Mouse (Mus musculus) G1E-ER4 (cell line): ENCODE results near the gene Rgs6. TPM values are rescaled to one million over a fixed set of nuclear protein-coding genes. Genes with fewer than 3 reads are reported as not detected.

Experiments
- GATA1 ChIP-seq: IDR thresholded peaks from one replicate; pipeline ENCODE4 v1.8.0; 2012; ENCODE audit warnings: low read length, inconsistent platforms
- polyA plus RNA-seq: library from polyadenylated mRNA; stranded (reverse); fragments of >175 nt; gene quantifications from 2 replicates; pipeline ENCODE4 v1.2.3, GENCODE M21; 2012

Rgs6 gene
- polyA plus RNA-seq, 1 experiment = not detected

- no peak for TF ChIP-seq GATA1
Observed at GRCm38 (mm10) chr12:82848304-82848872, 260.3 kb downstream of the Rgs6 start.

GRCm38 (mm10) chr12:82854902-82855301, 266.8 kb downstream of the Rgs6 start:
- no peak for TF ChIP-seq GATA1

DNA sequence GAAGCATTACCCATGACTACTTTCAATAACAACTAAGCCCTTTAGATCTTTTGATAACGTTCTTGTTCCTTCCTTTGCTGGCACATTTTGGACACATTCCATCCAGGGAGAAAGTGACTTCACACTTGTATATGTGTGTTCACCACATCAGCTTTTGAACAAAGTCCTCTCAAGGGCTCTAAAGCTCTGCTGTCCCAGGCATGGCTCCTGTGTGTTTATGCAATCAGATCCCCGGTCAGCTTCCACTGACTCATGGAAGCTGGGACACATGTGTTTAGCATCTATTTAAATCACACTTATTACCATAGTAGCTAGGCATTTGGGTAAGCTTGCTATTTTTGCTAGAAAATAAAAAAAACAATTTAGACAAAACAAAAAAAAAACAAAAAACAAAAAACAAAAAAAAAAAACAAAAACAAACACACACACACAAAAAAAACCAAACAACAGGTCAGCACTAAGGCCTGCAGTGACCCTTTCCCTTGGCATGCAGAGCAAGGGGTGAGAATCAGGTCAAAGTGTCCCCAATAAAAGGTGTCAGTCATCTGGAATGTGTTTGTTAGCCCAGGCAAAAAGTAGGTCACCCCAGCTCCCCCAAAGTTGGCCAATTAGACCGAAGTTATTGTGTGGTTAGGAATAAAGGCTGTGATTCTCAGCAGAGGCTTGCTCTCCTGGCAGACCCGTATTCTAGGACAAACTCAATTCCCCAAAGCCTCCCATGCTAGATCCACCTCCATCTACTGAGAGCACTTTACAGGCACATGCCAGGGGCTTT, 267.4 kb downstream of the Rgs6 start:
- TF ChIP-seq GATA1 = no peak

- TF ChIP-seq GATA1 = no peak
Observed at GRCm38 (mm10) chr12:82865686-82866085, 277.6 kb downstream of the Rgs6 start.

DNA sequence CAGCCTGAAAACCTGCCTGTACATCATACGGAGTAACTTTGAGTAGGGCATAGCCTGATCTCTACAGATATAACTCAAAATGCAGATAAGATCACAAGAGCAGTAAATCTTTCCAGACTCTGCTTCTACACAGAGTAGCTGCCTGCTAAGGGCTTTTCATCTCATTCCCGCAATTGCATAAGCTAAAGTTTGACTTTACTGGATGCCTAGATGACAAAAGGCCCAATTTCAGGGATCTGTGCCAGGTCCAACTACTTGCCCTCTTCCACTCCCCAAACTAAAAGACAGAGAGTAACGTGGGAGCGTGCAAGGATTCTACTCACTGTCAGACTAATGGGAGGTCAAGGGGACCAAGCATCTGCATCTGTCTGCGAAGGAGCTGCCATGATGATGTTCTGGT, 292.6 kb downstream of the Rgs6 start:
- no peak for TF ChIP-seq GATA1

GRCm38 (mm10) chr12:82883079-82883478, 295.0 kb downstream of the Rgs6 start:
- TF ChIP-seq GATA1 = no peak

DNA sequence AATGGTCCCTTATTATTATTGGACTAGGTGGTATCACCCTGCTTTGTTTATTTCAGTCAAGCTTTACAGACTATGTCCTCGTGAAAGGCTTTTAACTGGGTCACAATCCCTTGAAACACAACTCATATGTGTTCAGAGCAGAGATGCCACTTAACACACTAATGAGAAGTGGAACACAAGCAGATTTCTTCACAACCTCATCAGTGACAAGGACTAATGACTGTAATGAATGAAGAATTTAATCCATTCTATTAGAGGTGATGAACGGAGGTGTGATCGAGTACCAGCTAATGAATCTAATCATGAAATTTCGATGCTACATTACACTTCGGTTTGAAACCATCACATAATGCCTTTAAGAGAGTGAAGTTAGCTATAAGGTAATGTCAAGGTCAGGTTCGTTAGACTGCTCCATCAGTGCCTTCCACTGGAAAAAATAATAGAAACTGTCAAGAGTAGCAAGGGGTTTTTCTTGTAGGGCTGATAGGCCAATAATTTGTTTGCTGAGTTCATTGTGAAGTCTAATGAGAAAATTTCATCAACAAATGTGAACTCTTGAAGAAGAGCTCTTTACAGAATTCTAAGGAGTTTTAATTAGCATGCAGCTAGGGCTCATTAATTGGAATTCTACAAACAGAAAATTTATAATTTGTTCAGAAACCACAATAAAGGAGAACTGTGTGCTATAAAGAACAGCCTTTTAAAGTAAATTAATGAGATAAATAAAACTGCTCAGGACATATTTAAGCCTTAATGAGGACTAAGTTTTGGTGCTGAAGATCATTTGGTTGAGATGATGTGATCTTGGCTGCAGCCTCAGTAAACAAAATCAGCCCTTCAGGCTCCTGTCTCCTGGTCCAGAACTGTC, 307.1 kb downstream of the Rgs6 start:
- no peak for TF ChIP-seq GATA1

DNA sequence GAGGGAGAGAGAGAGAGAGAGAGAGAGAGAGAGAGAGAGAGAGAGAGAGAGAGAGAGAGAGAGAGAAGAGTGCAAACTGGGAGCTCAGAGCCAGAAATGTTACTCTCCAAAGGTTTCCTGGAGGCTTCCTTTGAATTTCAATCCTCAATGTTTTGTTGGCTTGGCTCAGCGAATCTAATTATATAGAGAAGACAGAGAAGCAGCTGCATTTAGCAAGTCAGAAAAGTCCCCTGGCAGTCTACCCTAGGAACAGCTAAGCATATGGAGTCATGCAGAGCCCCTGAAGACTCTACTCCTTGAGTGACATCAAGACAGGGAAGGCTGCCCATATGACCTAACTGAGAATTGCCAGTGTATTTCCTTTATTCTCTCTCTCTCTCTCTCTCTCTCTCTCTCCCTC, 317.7 kb downstream of the Rgs6 start:
- TF ChIP-seq GATA1 = no peak

GRCm38 (mm10) chr12:82910846-82911245, 322.8 kb downstream of the Rgs6 start:
- TF ChIP-seq GATA1 = no peak

DNA sequence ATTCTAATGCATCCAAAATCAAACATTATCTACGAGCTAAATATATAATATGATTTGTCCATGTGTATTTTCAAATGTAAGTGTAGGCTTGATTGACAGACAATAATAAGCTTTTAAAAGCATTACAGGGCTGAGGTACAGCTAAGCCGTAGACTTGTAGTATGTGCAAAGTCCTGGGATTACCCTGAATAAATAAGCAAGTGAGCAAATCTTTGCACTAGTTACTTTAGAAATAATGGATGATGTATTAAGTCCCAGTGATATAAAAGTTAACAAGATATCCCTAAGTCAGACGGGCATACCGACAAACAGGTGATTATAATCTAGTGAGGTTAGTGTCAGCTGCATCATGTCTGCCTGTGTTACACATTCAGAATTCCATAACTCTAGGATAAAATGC, 326.0 kb downstream of the Rgs6 start:
- no peak for TF ChIP-seq GATA1

- TF ChIP-seq GATA1 = no peak
Observed at GRCm38 (mm10) chr12:82920146-82920545, 332.1 kb downstream of the Rgs6 start.

DNA sequence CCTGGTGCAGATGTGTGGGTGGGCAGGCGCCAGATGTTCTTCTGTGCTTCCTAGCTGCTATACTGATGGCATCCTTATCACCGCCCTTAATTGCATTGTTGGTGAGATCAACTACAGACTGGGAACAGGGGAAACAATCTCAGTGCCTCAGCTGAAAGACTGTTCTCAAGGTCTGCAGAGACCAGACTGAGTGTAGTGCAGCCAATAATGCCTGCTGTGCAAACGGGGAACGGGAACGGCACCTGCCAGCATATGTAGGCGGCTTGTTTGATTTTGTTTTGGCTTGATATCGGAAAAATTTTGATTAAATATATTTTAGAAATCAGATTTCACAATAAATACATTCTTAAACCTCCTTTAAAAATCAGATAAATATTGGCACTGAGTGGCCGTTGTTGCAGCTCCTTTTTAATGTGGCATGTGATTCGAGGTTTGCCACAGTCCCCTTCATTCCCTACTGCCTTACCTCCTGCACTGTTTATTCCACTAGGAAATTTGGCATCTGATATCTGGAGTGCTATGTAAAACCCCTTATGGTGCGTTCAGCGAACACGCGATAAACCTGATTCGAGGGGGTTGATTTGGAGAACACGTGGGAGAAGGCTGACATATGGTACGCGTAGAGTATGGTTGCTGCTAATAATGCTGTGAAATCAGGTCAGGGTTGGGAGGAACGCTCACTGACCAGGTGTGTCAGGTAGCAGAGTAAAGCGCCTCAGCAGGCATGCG, 333.4 kb downstream of the Rgs6 start:
- TF ChIP-seq GATA1 = no peak

GRCm38 (mm10) chr12:82922856-82923506, 334.9 kb downstream of the Rgs6 start:
- TF ChIP-seq GATA1 = no peak

GRCm38 (mm10) chr12:82932706-82933461, 344.8 kb downstream of the Rgs6 start:
- TF ChIP-seq GATA1 = no peak
